Mouse (Mus musculus): Measurements from ENCODE around the gene Gm20683. TPM values are rescaled to one million over a fixed set of nuclear protein-coding genes. Genes with fewer than 3 reads are reported as not detected.

Gene Gm20683
- polyA plus RNA-seq, 1 experiment from 2014 or later, result 14.0 TPM

Small RNAs within 50 kb of the gene (microRNA-seq; reads per million reads assigned to microRNA genes)
- gene Mir3082, result 1.1 reads per million

Other genes starting within 250 kb of the Gm20683 start
- gene Gng13, start 124.6 kb downstream of the Gm20683 start, polyA plus RNA-seq (2015; fragmentation: Nextera tagmentation; extraction: Ambion mirVana), result 6.7 and 9.6 TPM in 2 replicates
- gene Chtf18, start 114.3 kb downstream of the Gm20683 start, polyA plus RNA-seq (2015; fragmentation: Nextera tagmentation; extraction: Ambion mirVana), result 8.2 and 8.8 TPM in 2 replicates
- 28.7 and 30.1 TPM in 2 replicates for gene Rpusd1, start 114.1 kb downstream of the Gm20683 start, polyA plus RNA-seq (2015; fragmentation: Nextera tagmentation; extraction: Ambion mirVana)
- 0.05 TPM in 1 of 2 replicates, not detected in the other for gene Mslnl, start 105.7 kb downstream of the Gm20683 start, polyA plus RNA-seq (2015; fragmentation: Nextera tagmentation; extraction: Ambion mirVana)
- gene Msln, start 87.4 kb downstream of the Gm20683 start, polyA plus RNA-seq (2015; fragmentation: Nextera tagmentation; extraction: Ambion mirVana), result 0.84 TPM in 1 of 2 replicates, not detected in the other
- gene Narfl, start 68.0 kb downstream of the Gm20683 start, polyA plus RNA-seq (2015; fragmentation: Nextera tagmentation; extraction: Ambion mirVana), result 29.5 and 30.7 TPM in 2 replicates
- 133 TPM in 2 replicates for gene Haghl, start 56.1 kb downstream of the Gm20683 start, polyA plus RNA-seq (2015; fragmentation: Nextera tagmentation; extraction: Ambion mirVana)
- 0.31 and 0.48 TPM in 2 replicates for gene Ccdc78, start 55.2 kb downstream of the Gm20683 start, polyA plus RNA-seq (2015; fragmentation: Nextera tagmentation; extraction: Ambion mirVana)
- gene Fam173a, start 48.9 kb downstream of the Gm20683 start, polyA plus RNA-seq (2015; fragmentation: Nextera tagmentation; extraction: Ambion mirVana), result 90.1 and 95.7 TPM in 2 replicates
- 2.0 TPM in 1 of 2 replicates, not detected in the other for gene AC134908.4, start 46.1 kb downstream of the Gm20683 start, polyA plus RNA-seq (2015; fragmentation: Nextera tagmentation; extraction: Ambion mirVana)
- gene Metrn, start 44.6 kb downstream of the Gm20683 start, polyA plus RNA-seq (2015; fragmentation: Nextera tagmentation; extraction: Ambion mirVana), result 67.2 and 82.2 TPM in 2 replicates
- 38.2 and 45.0 TPM in 2 replicates for gene Fbxl16, start 32.7 kb downstream of the Gm20683 start, polyA plus RNA-seq (2015; fragmentation: Nextera tagmentation; extraction: Ambion mirVana)
- 27.3 and 28.2 TPM in 2 replicates for gene Wdr24, start 18.1 kb downstream of the Gm20683 start, polyA plus RNA-seq (2015; fragmentation: Nextera tagmentation; extraction: Ambion mirVana)
- 51.1 and 55.0 TPM in 2 replicates for gene Jmjd8, start 12.9 kb downstream of the Gm20683 start, polyA plus RNA-seq (2015; fragmentation: Nextera tagmentation; extraction: Ambion mirVana)
- gene Stub1, start 8.4 kb downstream of the Gm20683 start, polyA plus RNA-seq (2015; fragmentation: Nextera tagmentation; extraction: Ambion mirVana), result 358 and 382 TPM in 2 replicates
- gene Rhbdl1, start 4.5 kb downstream of the Gm20683 start, polyA plus RNA-seq (2015; fragmentation: Nextera tagmentation; extraction: Ambion mirVana), result 51.9 and 56.8 TPM in 2 replicates
- 15.1 and 16.6 TPM in 2 replicates for gene Rhot2, start 3.1 kb upstream of the Gm20683 start, polyA plus RNA-seq (2015; fragmentation: Nextera tagmentation; extraction: Ambion mirVana)
- 19.0 and 19.9 TPM in 2 replicates for gene Wdr90, start 19.7 kb upstream of the Gm20683 start, polyA plus RNA-seq (2015; fragmentation: Nextera tagmentation; extraction: Ambion mirVana)
- gene Mcrip2, start 27.0 kb upstream of the Gm20683 start, polyA plus RNA-seq (2015; fragmentation: Nextera tagmentation; extraction: Ambion mirVana), result 27.0 and 28.4 TPM in 2 replicates
- gene Mettl26, start 33.3 kb upstream of the Gm20683 start, polyA plus RNA-seq (2015; fragmentation: Nextera tagmentation; extraction: Ambion mirVana), result 58.7 and 64.1 TPM in 2 replicates
- gene Wfikkn1, start 39.1 kb upstream of the Gm20683 start, polyA plus RNA-seq (2015; fragmentation: Nextera tagmentation; extraction: Ambion mirVana), result 0.39 and 0.44 TPM in 2 replicates
- gene Rab40c, start 78.0 kb upstream of the Gm20683 start, polyA plus RNA-seq (2015; fragmentation: Nextera tagmentation; extraction: Ambion mirVana), result 49.3 and 55.0 TPM in 2 replicates
- 73.9 and 77.2 TPM in 2 replicates for gene Pigq, start 103.2 kb upstream of the Gm20683 start, polyA plus RNA-seq (2015; fragmentation: Nextera tagmentation; extraction: Ambion mirVana)
- 0.30 and 0.91 TPM in 2 replicates for gene Nhlrc4, start 103.2 kb upstream of the Gm20683 start, polyA plus RNA-seq (2015; fragmentation: Nextera tagmentation; extraction: Ambion mirVana)
- gene A930017K11Rik, start 110.8 kb upstream of the Gm20683 start, polyA plus RNA-seq (2015; fragmentation: Nextera tagmentation; extraction: Ambion mirVana), result 2.7 and 5.4 TPM in 2 replicates
- gene Capn15, start 144.0 kb upstream of the Gm20683 start, polyA plus RNA-seq (2015; fragmentation: Nextera tagmentation; extraction: Ambion mirVana), result 20.2 and 27.6 TPM in 2 replicates
- 27.2 and 31.0 TPM in 2 replicates for gene Rab11fip3, start 227.8 kb upstream of the Gm20683 start, polyA plus RNA-seq (2015; fragmentation: Nextera tagmentation; extraction: Ambion mirVana)
- 40.6 and 42.0 TPM in 2 replicates for gene Decr2, start 248.6 kb upstream of the Gm20683 start, polyA plus RNA-seq (2015; fragmentation: Nextera tagmentation; extraction: Ambion mirVana)

Measured in hindbrain, embryonic 15.5 days (tissue).